Mouse (Mus musculus) CH12.LX (cell line): ENCODE measurements at regions not wholly inside any gene's neighbourhood (a gene's known extent, or its start where the extent isn't known, plus 50 kb on each side); places are given as distances from the start of the nearest gene placed in this dataset.

Experiments used
- DNase-seq: peaks from one replicate; pipeline ENCODE4 v3.0.0-alpha.2; 2013; ENCODE audit errors: extremely low read depth
- H3K27ac ChIP-seq: 2 replicates; pipeline ENCODE4 v1.5.1; 2012; ENCODE audit warnings: low read depth, mild to moderate bottlenecking, control low read depth, moderate library complexity; ENCODE audit not compliant: insufficient read depth
- H3K27me3 ChIP-seq: replicated peaks from 2 replicates; pipeline ENCODE3; 2012; ENCODE audit warnings: inconsistent platforms
- H3K36me3 ChIP-seq, 2 experiments: replicated peaks in 1 of 2; 2 replicates each; pipeline versions ENCODE3 to v1.6.1; 2012; ENCODE audit warnings: inconsistent platforms in 1 of 2, low read length in 1 of 2, mild to moderate bottlenecking in 1 of 2, mixed read lengths in 1 of 2, moderate library complexity in 1 of 2; ENCODE audit not compliant: control insufficient read depth in 1 of 2, insufficient read depth in 1 of 2
- H3K4me1 ChIP-seq, 2 experiments: 2 replicates each; pipeline ENCODE4 v1.6.1; 2012; ENCODE audit warnings: inconsistent platforms in 1 of 2, moderate library complexity in 1 of 2; ENCODE audit not compliant: insufficient read depth in 2 of 2, control insufficient read depth in 1 of 2
- H3K4me2 ChIP-seq: 2 replicates; pipeline ENCODE4 v1.6.1; 2012; ENCODE audit warnings: low read depth, mild to moderate bottlenecking, control low read depth; ENCODE audit not compliant: poor library complexity, insufficient read depth, severe bottlenecking
- H3K4me3 ChIP-seq, 3 experiments: fragments of 150-350 bp in 1 of 3; sonication (generic) in 1 of 3; replicated peaks in 1 of 3; 2 replicates each; pipeline versions ENCODE3 to v1.5.1; 2011 to 2012; ENCODE audit warnings: low read depth in 2 of 3, low read length in 2 of 3, mild to moderate bottlenecking in 2 of 3, moderate library complexity in 2 of 3, control low read depth in 1 of 3, improper control_type of control experiment in 1 of 3, inconsistent platforms in 1 of 3, mixed read lengths in 1 of 3; ENCODE audit not compliant: poor library complexity in 1 of 3
- H3K79me2 ChIP-seq: replicated peaks from 2 replicates; pipeline ENCODE4 v1.6.1; 2012; ENCODE audit warnings: mild to moderate bottlenecking, moderate library complexity; ENCODE audit not compliant: control insufficient read depth, poor library complexity, insufficient read depth, severe bottlenecking; ENCODE audit errors: extremely low read depth
- H3K9ac ChIP-seq: 2 replicates; pipeline ENCODE4 v1.6.1; 2012; ENCODE audit warnings: low read depth, mild to moderate bottlenecking, control low read depth, moderate library complexity; ENCODE audit not compliant: insufficient read depth
- H3K9me3 ChIP-seq: replicated peaks from 2 replicates; pipeline ENCODE3; 2012; ENCODE audit warnings: low read length, inconsistent platforms, mixed read lengths
- BHLHE40 ChIP-seq: IDR thresholded peaks from 2 replicates; pipeline ENCODE4 v1.6.1; 2011; ENCODE audit warnings: mild to moderate bottlenecking, low read depth, low read length, improper control_type of control experiment
- CHD2 ChIP-seq: IDR thresholded peaks from 2 replicates; pipeline ENCODE4 v1.6.1; 2011; ENCODE audit warnings: low read length, improper control_type of control experiment
- ELF1 ChIP-seq: IDR thresholded peaks from 2 replicates; pipeline ENCODE4 v1.6.1; 2014; ENCODE audit warnings: low read depth, mild to moderate bottlenecking, inconsistent platforms, low read length, improper control_type of control experiment
- EP300 ChIP-seq: IDR thresholded peaks from 2 replicates; pipeline ENCODE4 v1.6.1; 2011; ENCODE audit warnings: low read length, improper control_type of control experiment
- ETS1 ChIP-seq: conservative IDR thresholded peaks from 2 replicates; pipeline ENCODE4 v1.6.1; 2012; ENCODE audit warnings: low read depth, mild to moderate bottlenecking, inconsistent platforms, low read length, improper control_type of control experiment, moderate library complexity
- GABPA ChIP-seq: IDR thresholded peaks from 2 replicates; pipeline ENCODE4 v1.6.1; 2012; ENCODE audit warnings: low read depth, low read length, improper control_type of control experiment, inconsistent platforms; ENCODE audit not compliant: insufficient replicate concordance
- JUN ChIP-seq: IDR thresholded peaks from 2 replicates; pipeline ENCODE4 v1.6.1; 2011; ENCODE audit warnings: low read depth, mild to moderate bottlenecking, low read length, improper control_type of control experiment, moderate library complexity; ENCODE audit not compliant: insufficient read depth
- JUND ChIP-seq: conservative IDR thresholded peaks from 2 replicates; pipeline ENCODE4 v1.6.1; 2011; ENCODE audit warnings: low read depth, low read length, improper control_type of control experiment
- KAT2A ChIP-seq: IDR thresholded peaks from 2 replicates; pipeline ENCODE4 v1.6.1; 2012; ENCODE audit warnings: low read length, improper control_type of control experiment, inconsistent platforms; ENCODE audit not compliant: insufficient replicate concordance
- MAFK ChIP-seq: IDR thresholded peaks from 2 replicates; pipeline ENCODE4 v1.6.1; 2011; ENCODE audit warnings: low read length, improper control_type of control experiment; ENCODE audit not compliant: insufficient replicate concordance
- MAX ChIP-seq: IDR thresholded peaks from 2 replicates; pipeline ENCODE4 v1.6.1; 2011; ENCODE audit warnings: low read length, improper control_type of control experiment
- MAZ ChIP-seq: IDR thresholded peaks from 2 replicates; pipeline ENCODE4 v1.6.1; 2012; ENCODE audit warnings: low read depth, mild to moderate bottlenecking, inconsistent platforms, low read length, improper control_type of control experiment, moderate library complexity
- MEF2A ChIP-seq: IDR thresholded peaks from 2 replicates; pipeline ENCODE4 v1.6.1; 2014; ENCODE audit warnings: low read depth, mild to moderate bottlenecking, inconsistent platforms, low read length, improper control_type of control experiment, borderline replicate concordance
- MXI1 ChIP-seq: IDR thresholded peaks from 2 replicates; pipeline ENCODE4 v1.6.1; 2011; ENCODE audit warnings: mild to moderate bottlenecking, low read depth, low read length, improper control_type of control experiment
- MYC ChIP-seq: IDR thresholded peaks from 2 replicates; pipeline ENCODE4 v1.6.1; 2011; ENCODE audit warnings: low read depth, mild to moderate bottlenecking, improper control_type of control experiment, low read length
- NRF1 ChIP-seq: IDR thresholded peaks from 2 replicates; pipeline ENCODE4 v1.6.1; 2014; ENCODE audit warnings: low read depth, mild to moderate bottlenecking, inconsistent platforms, low read length, improper control_type of control experiment, moderate library complexity
- POLR2A ChIP-seq: IDR thresholded peaks from 2 replicates; pipeline ENCODE4 v1.6.1; 2011; ENCODE audit warnings: low read depth, mild to moderate bottlenecking, improper control_type of control experiment, low read length
- POLR2AphosphoS2 ChIP-seq: IDR thresholded peaks from 2 replicates; pipeline ENCODE4 v1.6.1; 2011; ENCODE audit warnings: low read depth, low read length, improper control_type of control experiment
- SMC3 ChIP-seq: IDR thresholded peaks from 2 replicates; pipeline ENCODE4 v1.6.1; 2011; ENCODE audit warnings: low read depth, low read length, improper control_type of control experiment
- TBP ChIP-seq: conservative IDR thresholded peaks from 2 replicates; pipeline ENCODE4 v1.6.1; 2011; ENCODE audit warnings: low read depth, low read length, improper control_type of control experiment
- USF1 ChIP-seq: IDR thresholded peaks from 2 replicates; pipeline ENCODE4 v1.6.1; 2014; ENCODE audit warnings: low read depth, mild to moderate bottlenecking, inconsistent platforms, low read length, improper control_type of control experiment
- USF2 ChIP-seq: conservative IDR thresholded peaks from 2 replicates; pipeline ENCODE4 v1.6.1; 2011; ENCODE audit warnings: low read depth, low read length, improper control_type of control experiment
- ZKSCAN1 ChIP-seq: IDR thresholded peaks from 2 replicates; pipeline ENCODE4 v1.6.1; 2012; ENCODE audit warnings: low read depth, inconsistent platforms, low read length, improper control_type of control experiment, borderline replicate concordance
- ZMIZ1 ChIP-seq: IDR thresholded peaks from 2 replicates; pipeline ENCODE4 v1.6.1; 2012; ENCODE audit warnings: low read depth, mild to moderate bottlenecking, inconsistent platforms, low read length, improper control_type of control experiment
- ZNF384 ChIP-seq: IDR thresholded peaks from 2 replicates; pipeline ENCODE4 v1.6.1; 2012; ENCODE audit warnings: low read depth, low read length, improper control_type of control experiment, inconsistent platforms
- dilution Hi-C: fragments of 300-500 bp; cut with MboI; formaldehyde crosslinking; loops from 2 replicates; pipeline ENCODE4 v1.14.3; 2020; ENCODE audit warnings: low sequenced_read_pairs; ENCODE audit not compliant: extremely low pct_unique_long_range_greater_than_20kb, extremely low pct_ligation_motif_present
- in situ Hi-C: fragments of 300-500 bp; cut with MboI; formaldehyde crosslinking; loops from 3 replicates; pipeline ENCODE4 v1.14.3; 2019; ENCODE audit warnings: low sequenced_read_pairs, low pct_ligation_motif_present, low pct_unique_long_range_greater_than_20kb, mixed read lengths

DNA sequence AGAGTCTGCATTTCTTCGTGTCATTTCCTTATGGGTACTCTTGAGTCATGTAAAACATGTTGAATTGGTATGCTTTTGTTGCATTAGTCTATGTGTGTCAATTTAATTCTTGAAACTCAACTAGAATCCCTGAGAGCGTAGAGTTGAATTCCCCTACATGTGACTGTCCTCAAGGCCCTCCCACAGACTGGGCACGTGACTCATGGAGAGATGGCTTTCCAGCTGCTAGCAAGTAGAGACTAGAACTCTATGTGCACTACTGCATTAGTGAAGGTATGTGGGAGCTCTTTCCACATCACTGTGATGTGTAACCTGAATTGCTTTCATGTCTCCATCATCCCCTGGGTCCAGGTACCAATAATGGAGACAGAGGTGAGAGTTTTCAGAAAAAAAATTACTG lies 182.3 kb upstream of the Ankrd55 start:
- no peaks in the 10 kb centered on the region for H3K27me3 ChIP-seq
- no peak for DNase-seq
- dilution Hi-C loops (no loop called here), in situ Hi-C loops (no loop called here)
- no peaks in the 10 kb centered on the region for H3K9me3 ChIP-seq
- no peak overlapping the region for H3K4me2 ChIP-seq
- H3K79me2 ChIP-seq, result no peaks in the 10 kb centered on the region
- no peaks in the 10 kb centered on the region for H3K4me1 ChIP-seq
- TF ChIP-seq EP300 (no peak), BHLHE40 (peak; percentile 41; the same call in 1 of the 2 replicates), KAT2A (no peak), USF2 (peak; percentile 24; the same call in 1 of the 2 replicates)
- no peak overlapping the region for H3K9ac ChIP-seq
- H3K27ac ChIP-seq, result no peak overlapping the region
- H3K36me3 ChIP-seq, result no peaks in the 10 kb centered on the region
- no peak overlapping the region for H3K4me3 ChIP-seq

DNA sequence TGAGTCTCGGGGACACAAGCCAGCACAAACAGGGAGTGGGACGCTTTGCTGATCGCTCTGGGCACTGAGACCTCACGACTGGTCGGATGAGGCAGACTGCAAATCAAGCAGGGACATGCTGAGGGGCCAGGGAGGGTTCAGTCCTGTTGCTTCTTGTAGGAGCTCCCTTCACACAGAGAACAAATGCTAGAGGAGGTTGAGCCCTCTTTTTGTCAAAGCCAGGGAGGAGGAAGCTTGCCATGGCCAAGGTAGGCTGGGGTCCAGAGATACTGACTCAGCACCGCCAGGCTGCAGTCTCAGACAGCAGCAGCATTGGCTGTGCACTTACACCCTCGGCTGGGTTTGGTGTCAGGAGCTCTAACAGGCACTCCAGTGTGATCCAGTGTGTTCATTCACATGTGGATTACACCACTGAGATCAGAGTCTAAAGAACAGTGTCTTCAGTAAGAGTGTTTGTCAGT lies 173.5 kb upstream of the Ankrd55 start:
- Histone ChIP-seq H3K27ac (no peak overlapping the region), H3K9me3 (no peaks in the 10 kb centered on the region), H3K4me3 (no peak overlapping the region), H3K4me1 (no peaks in the 10 kb centered on the region), H3K4me2 (no peak overlapping the region), H3K9ac (no peak overlapping the region), H3K79me2 (no peaks in the 10 kb centered on the region), H3K27me3 (no peaks in the 10 kb centered on the region), H3K36me3 (no peaks in the 10 kb centered on the region)
- no peak for DNase-seq
- TF ChIP-seq ETS1, result no peak
- no peak for TF ChIP-seq ZMIZ1
- no peak for TF ChIP-seq USF1
- TF ChIP-seq MAX, result no peak
- TF ChIP-seq SMC3, result no peak
- TF ChIP-seq MYC, result no peak
- no peak for TF ChIP-seq USF2
- TF ChIP-seq NRF1, result no peak
- TF ChIP-seq ZKSCAN1, result no peak
- no peak for TF ChIP-seq MAFK
- dilution Hi-C loops (no loop called here), in situ Hi-C loops (no loop called here)

DNA sequence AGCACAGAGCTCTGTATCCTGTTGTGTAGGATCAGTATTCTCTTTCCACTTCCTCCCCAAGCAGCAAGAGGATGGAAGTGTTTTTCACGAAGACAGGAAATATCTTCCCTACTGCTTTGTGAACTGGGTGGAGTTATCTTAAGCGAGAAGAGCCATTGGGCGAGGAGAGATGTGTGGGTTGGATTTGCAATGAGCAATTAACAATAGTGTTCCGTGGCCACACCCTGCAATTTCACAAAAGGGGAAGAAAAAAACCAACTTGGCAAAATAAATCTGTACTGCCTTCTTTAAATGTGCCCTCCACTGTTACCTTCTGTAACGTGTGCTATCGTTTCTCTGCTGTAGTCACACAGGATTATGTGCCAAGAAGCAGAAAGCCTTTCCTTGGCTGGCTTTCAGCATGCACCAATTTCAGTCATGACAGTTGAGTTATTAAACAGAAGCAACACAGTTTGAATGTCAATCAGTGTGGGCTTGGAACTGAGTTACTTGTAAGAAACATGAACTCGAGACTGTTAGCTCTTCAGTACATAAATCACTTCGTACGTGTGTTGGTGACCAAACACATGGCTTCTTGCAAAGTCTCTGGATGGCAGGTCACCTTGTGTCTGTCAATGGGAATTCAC lies 172.0 kb upstream of the Ankrd55 start:
- H3K27ac ChIP-seq, result no peak overlapping the region
- no peak for TF ChIP-seq CHD2
- TF ChIP-seq USF2, result no peak
- TF ChIP-seq GABPA, result no peak
- TF ChIP-seq JUN, result no peak
- no peak for TF ChIP-seq MYC
- no peak for TF ChIP-seq MAZ
- TF ChIP-seq MEF2A, result no peak
- TF ChIP-seq ELF1, result no peak
- TF ChIP-seq MXI1, result no peak
- TF ChIP-seq POLR2AphosphoS2, result no peak
- no peak for TF ChIP-seq POLR2A
- no peak for TF ChIP-seq ZNF384
- no peak for TF ChIP-seq TBP
- TF ChIP-seq JUND, result no peak

More for the DNA sequence above, 172.0 kb upstream of the Ankrd55 start:
- no peak overlapping the region for H3K4me2 ChIP-seq
- H3K9me3 ChIP-seq, result no peaks in the 10 kb centered on the region
- dilution Hi-C loops, result no loop called here
- no peak overlapping the region for H3K4me3 ChIP-seq
- no peaks in the 10 kb centered on the region for H3K36me3 ChIP-seq
- no peaks in the 10 kb centered on the region for H3K27me3 ChIP-seq
- no peaks in the 10 kb centered on the region for H3K79me2 ChIP-seq
- H3K4me1 ChIP-seq, result no peaks in the 10 kb centered on the region
- in situ Hi-C loops, result no loop called here
- no peak for DNase-seq
- no peak overlapping the region for H3K9ac ChIP-seq
